Mouse (Mus musculus): ENCODE data around the gene Aldh1b1. TPM values are rescaled to one million over a fixed set of nuclear protein-coding genes. Genes with fewer than 3 reads are reported as not detected.

Aldh1b1 gene
- total and polyA plus RNA-seq, 2 experiments = 80.3 to 96.4 TPM

- Histone ChIP-seq H3K4me1 (ENCODE audit: control insufficient read depth, insufficient read depth, low read length) (peaks cover 3% of the 10 kb centered on the region), H3K9ac (ENCODE audit: low read depth, low read length) (no peak overlapping the region), H3K27me3 (ENCODE audit: control insufficient read depth, insufficient read depth, low read length) (peaks cover 13% of the 10 kb centered on the region), H3K36me3 (ENCODE audit: control insufficient read depth, insufficient read depth, low read length) (no peaks in the 10 kb centered on the region), H3K27ac (replicated peaks; ENCODE audit: insufficient read depth, low read depth, low read length) (no peak overlapping the region), H3K4me3 (ENCODE audit: insufficient read depth, low read depth, low read length) (no peak overlapping the region), H3K79me2 (ENCODE audit: control insufficient read depth, insufficient read depth, low read length) (no peaks in the 10 kb centered on the region)
- no peak for DNase-seq (ENCODE audit: extremely low read depth, low read depth, low spot score)
- WGBS = 26% methylated on average over 10 of the region's 10 CpGs
- TF ChIP-seq CTCF (IDR thresholded peaks at IDR 0.05; ENCODE audit: low read depth, low read length) = no peak
- TF ChIP-seq POLR2A (IDR thresholded peaks at IDR 0.05; ENCODE audit: extremely low read depth, insufficient read depth, low read length) = no peak
These were observed 25.4 kb downstream of the Aldh1b1 start for GRCm38 (mm10) chr4:45824049-45824760.

GRCm38 (mm10) chr4:45824761-45825556, 26.1 kb downstream of the Aldh1b1 start:
- Histone ChIP-seq H3K4me1 (ENCODE audit: control insufficient read depth, insufficient read depth, low read length) (peaks cover 3% of the 10 kb centered on the region), H3K27me3 (ENCODE audit: control insufficient read depth, insufficient read depth, low read length) (peaks cover 13% of the 10 kb centered on the region), H3K36me3 (ENCODE audit: control insufficient read depth, insufficient read depth, low read length) (no peaks in the 10 kb centered on the region), H3K4me3 (ENCODE audit: insufficient read depth, low read depth, low read length) (no peak overlapping the region), H3K79me2 (ENCODE audit: control insufficient read depth, insufficient read depth, low read length) (no peaks in the 10 kb centered on the region), H3K27ac (replicated peaks; ENCODE audit: insufficient read depth, low read depth, low read length) (no peak overlapping the region), H3K9ac (ENCODE audit: low read depth, low read length) (no peak overlapping the region)
- no peak for TF ChIP-seq POLR2A (IDR thresholded peaks at IDR 0.05; ENCODE audit: extremely low read depth, insufficient read depth, low read length)
- TF ChIP-seq CTCF (IDR thresholded peaks at IDR 0.05; ENCODE audit: low read depth, low read length) = no peak
- 49% methylated on average over 14 of the region's 14 CpGs for WGBS
- no peak for DNase-seq (ENCODE audit: extremely low read depth, low read depth, low spot score)

GRCm38 (mm10) chr4:45826275-45827040, 27.6 kb downstream of the Aldh1b1 start, which contains the start of gene Igfbpl1:
Gene Igfbpl1 (minus strand): TSS chr4:45826923.
- H3K27me3 ChIP-seq (ENCODE audit: control insufficient read depth, insufficient read depth, low read length) = peaks cover 13% of the 10 kb centered on the region

GRCm38 (mm10) chr4:45829907-45830759, 31.3 kb downstream of the Aldh1b1 start:
- Histone ChIP-seq H3K9ac (ENCODE audit: low read depth, low read length) (no peak overlapping the region), H3K4me1 (ENCODE audit: control insufficient read depth, insufficient read depth, low read length) (no peaks in the 10 kb centered on the region), H3K79me2 (ENCODE audit: control insufficient read depth, insufficient read depth, low read length) (no peaks in the 10 kb centered on the region), H3K27ac (replicated peaks; ENCODE audit: insufficient read depth, low read depth, low read length) (no peak overlapping the region), H3K4me3 (ENCODE audit: insufficient read depth, low read depth, low read length) (no peak overlapping the region), H3K27me3 (ENCODE audit: control insufficient read depth, insufficient read depth, low read length) (peaks cover 10% of the 10 kb centered on the region), H3K36me3 (ENCODE audit: control insufficient read depth, insufficient read depth, low read length) (no peaks in the 10 kb centered on the region)
- TF ChIP-seq CTCF (IDR thresholded peaks at IDR 0.05; ENCODE audit: low read depth, low read length) (no peak), POLR2A (IDR thresholded peaks at IDR 0.05; ENCODE audit: extremely low read depth, insufficient read depth, low read length) (no peak)
- DNase-seq (ENCODE audit: extremely low read depth, low read depth, low spot score) = no peak
- 72% methylated on average over 13 of the region's 13 CpGs for whole genome bisulfite sequencing

More at GRCm38 (mm10) chr4:45826275-45827040, 27.6 kb downstream of the Aldh1b1 start, which contains the start of gene Igfbpl1:
- TF ChIP-seq POLR2A (IDR thresholded peaks at IDR 0.05; ENCODE audit: extremely low read depth, insufficient read depth, low read length) = no peak
- no peak for TF ChIP-seq CTCF (IDR thresholded peaks at IDR 0.05; ENCODE audit: low read depth, low read length)
- no peaks in the 10 kb centered on the region for H3K4me1 ChIP-seq (ENCODE audit: control insufficient read depth, insufficient read depth, low read length)
- no peaks in the 10 kb centered on the region for H3K36me3 ChIP-seq (ENCODE audit: control insufficient read depth, insufficient read depth, low read length)
- H3K27ac ChIP-seq (replicated peaks; ENCODE audit: insufficient read depth, low read depth, low read length) = no peak within 1 kb of the TSS
- 3% methylated on average over 91 of the region's 91 CpGs for WGBS
- no peak within 1 kb of the TSS for H3K4me3 ChIP-seq (ENCODE audit: insufficient read depth, low read depth, low read length)
- H3K9ac ChIP-seq (ENCODE audit: low read depth, low read length) = no peak within 1 kb of the TSS
- no peak for DNase-seq (ENCODE audit: extremely low read depth, low read depth, low spot score)
- H3K79me2 ChIP-seq (ENCODE audit: control insufficient read depth, insufficient read depth, low read length) = no peaks in the 10 kb centered on the region

GRCm38 (mm10) chr4:45831996-45832395, 33.2 kb downstream of the Aldh1b1 start:
- H3K79me2 ChIP-seq (ENCODE audit: control insufficient read depth, insufficient read depth, low read length) = no peaks in the 10 kb centered on the region
- no peaks in the 10 kb centered on the region for H3K4me1 ChIP-seq (ENCODE audit: control insufficient read depth, insufficient read depth, low read length)
- no peak overlapping the region for H3K9ac ChIP-seq (ENCODE audit: low read depth, low read length)
- H3K27me3 ChIP-seq (ENCODE audit: control insufficient read depth, insufficient read depth, low read length) = no peaks in the 10 kb centered on the region; the same call in 1 of the 2 replicates
- 89% methylated on average over 7 of the region's 7 CpGs for WGBS
- no peak overlapping the region for H3K27ac ChIP-seq (replicated peaks; ENCODE audit: insufficient read depth, low read depth, low read length)
- DNase-seq (ENCODE audit: extremely low read depth, low read depth, low spot score) = no peak
- TF ChIP-seq CTCF (IDR thresholded peaks at IDR 0.05; ENCODE audit: low read depth, low read length) = no peak
- TF ChIP-seq POLR2A (IDR thresholded peaks at IDR 0.05; ENCODE audit: extremely low read depth, insufficient read depth, low read length) = no peak
- no peaks in the 10 kb centered on the region for H3K36me3 ChIP-seq (ENCODE audit: control insufficient read depth, insufficient read depth, low read length)
- H3K4me3 ChIP-seq (ENCODE audit: insufficient read depth, low read depth, low read length) = no peak overlapping the region

All from liver, adult 2 months (tissue).